Comparison of ENCODE assay signal across 7 mouse cellular contexts in genomic region chr8:20296803-20297702, GRCm38 (mm10).
DNase-seq lines count a peak whose midpoint lies in the region; ATAC-seq and TF ChIP-seq lines count a peak whose summit lies in the region.
"Not testable (repeated sequence)": the region's sequence is repeated elsewhere in the genome, so short reads cannot be mapped to it uniquely, and the experiment has no call there.

No protein-coding gene starts in this region.

- H3K9ac ChIP-seq in intestine, postnatal 0 days (ENCODE audit: low read depth, low read length) = peak overlapping the region; percentile 82
- peak overlapping the region; percentile 78 for H3K9ac ChIP-seq in midbrain, embryonic 11.5 days (ENCODE audit: low read length)

- not testable (repeated sequence) for H3K4me1 ChIP-seq in intestine, postnatal 0 days (replicated peaks; ENCODE audit: control insufficient read depth, insufficient read depth, low read length); midbrain, embryonic 11.5 days (ENCODE audit: control insufficient read depth, insufficient read depth, low read length)

- H3K4me2 ChIP-seq in intestine, postnatal 0 days (replicated peaks; ENCODE audit: low read depth) = peak overlapping the region; percentile 72
- peak overlapping the region; percentile 46 for H3K4me2 ChIP-seq in midbrain, embryonic 11.5 days

- intact Hi-C loops in left cerebral cortex, postnatal 4 days (cut with DNase I) = not testable (repeated sequence)

- peak; percentile 80 for DNase-seq in adrenal gland, adult 8-10 months
- peak; percentile 50 for DNase-seq in embryo, embryonic 11.5 days (ENCODE audit: low read depth, low spot score)
- peak; percentile 28 for DNase-seq in gonadal fat pad, adult 2 months (ENCODE audit: low read depth)
- DNase-seq in left cerebral cortex, postnatal 4 days = peak; percentile 80
- DNase-seq in midbrain, embryonic 11.5 days (ENCODE audit: low spot score, missing footprints) = peak; percentile 93
- DNase-seq in skeletal muscle tissue, adult 2 months (ENCODE audit: low read depth, low spot score) = peak; percentile 84

- ATAC-seq in intestine, postnatal 0 days = peak; percentile 99
- peak; percentile 99 for ATAC-seq in midbrain, embryonic 11.5 days (ENCODE audit: low FRiP score)

- not testable (repeated sequence) for H3K9me3 ChIP-seq in intestine, postnatal 0 days (ENCODE audit: control insufficient read depth); midbrain, embryonic 11.5 days (ENCODE audit: control insufficient read depth, low read length)

- H3K27me3 ChIP-seq in intestine, postnatal 0 days (replicated peaks; ENCODE audit: control insufficient read depth, insufficient read depth, low read length); midbrain, embryonic 11.5 days (ENCODE audit: control insufficient read depth, insufficient read depth, low read length): not testable (repeated sequence)

- peak overlapping the region; percentile 68 for H3K4me3 ChIP-seq in intestine, postnatal 0 days (ENCODE audit: low read depth, low read length)
- H3K4me3 ChIP-seq in midbrain, embryonic 11.5 days (ENCODE audit: low read depth, low read length) = peak overlapping the region; percentile 56

- peak overlapping the region; percentile 50; the same call in 1 of the 2 replicates for H3K27ac ChIP-seq in intestine, postnatal 0 days (ENCODE audit: low read depth, low read length)
- H3K27ac ChIP-seq in midbrain, embryonic 11.5 days (ENCODE audit: low read depth, low read length) = peak overlapping the region; percentile 51; the same call in 1 of the 2 replicates

- not testable (repeated sequence) for H3K36me3 ChIP-seq in intestine, postnatal 0 days (ENCODE audit: control insufficient read depth, insufficient read depth); midbrain, embryonic 11.5 days (ENCODE audit: control insufficient read depth, insufficient read depth, low read length)

- TF ChIP-seq CTCF in intestine, postnatal 0 days (IDR thresholded peaks at IDR 0.05; ENCODE audit: low read depth) = peak; percentile 78

- 19% methylated on average over 55 of the region's 73 CpGs for WGBS in intestine, postnatal 0 days
- 19% methylated on average over 60 of the region's 73 CpGs for WGBS in midbrain, embryonic 11.5 days

Comparison
In these comparisons a context has a peak if more than half of its experiments do, and no peak if none do; other contexts are left out.
1. Peak in every context shown above with its lines: DNase-seq, ATAC-seq, H3K4me3 ChIP-seq and H3K27ac ChIP-seq.
2. DNase-seq: peak in every context shown above with its lines; median percentile 93 in midbrain, embryonic 11.5 days; 84 in skeletal muscle tissue, adult 2 months; 80 in adrenal gland, adult 8-10 months; 80 in left cerebral cortex, postnatal 4 days; 50 in embryo, embryonic 11.5 days; 28 in gonadal fat pad, adult 2 months.